Mouse (Mus musculus): Measurements from ENCODE around the gene Glrx5. TPM values are rescaled to one million over a fixed set of nuclear protein-coding genes. Genes with fewer than 3 reads are reported as not detected.

Glrx5 gene
- polyA plus RNA-seq, 1 experiment from 2014 or later = 215 TPM

DNA sequence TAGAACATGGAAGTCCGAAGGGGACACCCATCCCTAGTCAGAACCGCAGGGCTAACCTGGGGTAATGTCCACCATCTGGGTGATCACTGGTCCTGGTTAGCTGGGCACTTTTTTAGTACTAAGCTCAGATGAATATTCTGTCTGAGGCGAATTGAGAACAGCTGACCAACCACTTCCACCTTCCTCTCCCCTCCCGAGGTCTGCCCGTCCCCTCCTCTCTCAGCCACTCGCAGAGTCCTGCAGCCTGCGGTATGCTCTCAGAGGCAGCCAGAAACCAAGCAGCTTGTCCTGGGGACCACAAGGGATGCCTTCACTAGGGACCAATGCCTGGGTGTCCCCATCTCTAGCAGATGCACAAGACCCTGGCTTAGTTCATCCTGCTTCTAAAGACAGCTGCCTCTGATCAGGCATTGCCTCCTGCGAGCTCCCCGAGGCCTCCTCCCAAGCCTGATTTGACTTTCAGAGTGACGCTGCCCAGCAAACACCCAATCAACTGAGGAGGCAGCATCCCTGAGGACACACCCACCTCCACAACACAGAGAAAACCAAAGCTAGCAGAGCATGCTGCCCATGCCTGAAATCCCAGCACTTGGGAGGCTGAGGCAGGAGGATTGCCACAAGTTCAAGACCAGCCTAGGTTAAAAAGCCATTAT is 34.7 kb upstream of the Glrx5 start:
- Histone ChIP-seq H3K36me3 (no peaks in the 10 kb centered on the region), H3K27me3 (ENCODE audit: low read depth, poor library complexity, severe bottlenecking) (peaks cover 12% of the 10 kb centered on the region), H3K9me3 (replicated peaks) (no peaks in the 10 kb centered on the region), H3K27ac (no peak overlapping the region), H3K4me1 (peaks cover 16% of the 10 kb centered on the region), H3K4me3 (no peak overlapping the region)
- DNase-seq (ENCODE audit: low spot score) = no peak
- 88% methylated on average over 10 of the region's 10 CpGs for WGBS

DNA sequence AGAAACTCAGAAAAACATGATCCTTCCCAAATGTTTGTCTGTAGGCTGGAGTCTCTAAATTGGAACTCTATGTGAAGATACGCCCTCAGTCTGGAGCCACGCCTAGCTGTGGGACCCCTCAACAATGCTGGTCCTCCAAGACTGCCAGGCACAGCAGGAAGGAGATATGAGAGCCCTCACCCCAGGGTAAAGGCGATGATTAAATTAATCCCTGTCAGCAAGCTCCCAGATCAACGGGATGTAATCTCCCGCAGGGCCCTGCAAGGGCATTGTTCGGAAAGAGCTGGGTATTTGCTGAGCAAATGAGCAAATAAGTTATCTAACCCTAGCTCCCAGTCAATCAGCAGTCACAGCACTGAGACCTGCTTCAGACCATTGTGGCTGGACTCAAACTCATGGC is 33.9 kb upstream of the Glrx5 start:
- DNase-seq (ENCODE audit: low spot score) = no peak
- Histone ChIP-seq H3K4me1 (peaks cover 24% of the 10 kb centered on the region), H3K27me3 (ENCODE audit: low read depth, poor library complexity, severe bottlenecking) (peaks cover 15% of the 10 kb centered on the region), H3K4me3 (no peak overlapping the region), H3K9me3 (replicated peaks) (no peaks in the 10 kb centered on the region), H3K27ac (no peak overlapping the region), H3K36me3 (no peaks in the 10 kb centered on the region)
- WGBS = 84% methylated on average over 6 of the region's 6 CpGs

DNA sequence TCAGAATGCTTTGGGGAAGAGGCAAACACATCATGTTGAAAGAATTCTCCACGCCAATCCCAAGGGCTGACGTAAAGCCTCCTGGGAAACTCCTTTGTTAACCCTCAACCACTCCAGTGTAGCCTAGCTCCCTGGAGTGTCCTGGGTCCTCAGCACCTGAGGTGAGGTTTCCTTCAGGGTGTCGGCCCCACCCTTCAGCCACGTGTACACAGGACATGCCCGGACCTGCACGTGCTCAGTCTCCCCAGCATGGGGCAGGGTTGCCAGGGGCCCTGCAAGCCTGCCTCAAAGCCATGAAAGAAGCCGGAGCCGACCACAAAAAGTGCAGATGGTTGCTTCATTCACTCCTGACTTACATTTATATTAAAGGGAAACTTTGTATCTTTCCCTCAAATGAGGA is 33.3 kb upstream of the Glrx5 start:
- DNase-seq (ENCODE audit: low spot score) = no peak
- peaks cover 27% of the 10 kb centered on the region for H3K4me1 ChIP-seq
- peaks cover 13% of the 10 kb centered on the region for H3K27me3 ChIP-seq (ENCODE audit: low read depth, poor library complexity, severe bottlenecking)
- WGBS = 71% methylated on average over 8 of the region's 8 CpGs
- no peak overlapping the region for H3K4me3 ChIP-seq
- no peaks in the 10 kb centered on the region for H3K36me3 ChIP-seq
- H3K9me3 ChIP-seq (replicated peaks) = no peaks in the 10 kb centered on the region
- H3K27ac ChIP-seq = no peak overlapping the region

DNA sequence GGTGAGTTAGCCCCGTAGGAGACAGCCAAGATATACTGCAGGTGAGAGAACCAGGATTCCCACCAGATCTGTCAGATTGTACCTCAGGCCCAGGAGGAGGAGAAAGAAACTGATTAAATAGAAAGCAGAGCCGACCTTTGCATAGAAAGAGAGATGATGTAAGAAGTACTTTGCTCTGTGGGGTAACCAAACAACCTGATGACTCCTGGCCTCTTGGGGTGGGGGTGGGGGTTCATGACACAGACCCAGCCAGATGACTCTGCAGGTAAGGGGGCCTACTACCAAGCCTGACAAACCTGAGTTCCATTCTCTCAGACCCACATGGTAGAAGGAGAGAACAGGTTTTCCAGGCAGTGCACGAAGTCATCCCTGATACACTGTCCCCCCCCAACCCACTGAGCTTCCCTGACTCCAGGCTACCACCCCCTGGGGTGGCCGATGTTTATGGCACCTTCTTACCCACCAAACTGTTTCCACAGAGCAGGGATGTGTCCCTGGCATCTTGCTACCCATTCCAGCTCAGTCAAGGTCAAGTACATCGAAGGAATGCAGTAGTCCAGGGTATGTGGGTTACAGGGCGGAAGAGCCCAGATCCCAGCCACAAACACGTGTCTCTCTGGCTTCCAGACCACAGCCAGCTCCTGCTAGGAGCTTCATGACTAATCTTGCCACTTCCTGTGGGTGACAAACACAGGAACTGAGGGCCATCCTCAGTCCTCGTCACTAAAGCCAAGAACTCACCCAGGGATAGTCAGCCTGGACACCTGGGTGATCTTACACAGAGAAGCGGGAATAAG is 31.8 kb upstream of the Glrx5 start:
- Histone ChIP-seq H3K9me3 (replicated peaks) (no peaks in the 10 kb centered on the region), H3K27me3 (ENCODE audit: low read depth, poor library complexity, severe bottlenecking) (peaks cover 13% of the 10 kb centered on the region; the same call in 1 of the 2 replicates), H3K4me3 (no peak overlapping the region), H3K4me1 (peaks cover 16% of the 10 kb centered on the region), H3K36me3 (no peaks in the 10 kb centered on the region), H3K27ac (no peak overlapping the region)
- no peak for DNase-seq (ENCODE audit: low spot score)
- 78% methylated on average over 9 of the region's 9 CpGs for WGBS

DNA sequence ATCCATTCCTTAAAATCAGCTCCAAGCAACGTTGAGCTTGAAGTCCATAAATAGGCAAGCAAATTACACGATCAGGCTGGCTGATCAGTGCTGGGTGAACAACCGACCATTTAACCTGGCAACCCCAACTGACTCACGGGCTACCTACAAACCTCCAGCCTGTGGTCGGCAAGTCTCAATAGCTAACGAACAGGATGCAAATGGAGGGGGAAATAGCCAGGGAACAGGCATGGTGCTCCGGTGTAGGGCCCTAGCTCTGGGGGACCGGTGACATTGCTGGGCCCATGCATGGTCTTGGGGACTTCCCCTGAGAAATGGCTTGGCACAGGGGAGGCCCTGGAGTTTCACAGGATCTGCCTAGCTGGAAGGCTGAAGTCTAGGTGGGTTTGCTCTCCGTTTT is 31.2 kb upstream of the Glrx5 start:
- peaks cover 15% of the 10 kb centered on the region; the same call in 1 of the 2 replicates for H3K27me3 ChIP-seq (ENCODE audit: low read depth, poor library complexity, severe bottlenecking)

DNA sequence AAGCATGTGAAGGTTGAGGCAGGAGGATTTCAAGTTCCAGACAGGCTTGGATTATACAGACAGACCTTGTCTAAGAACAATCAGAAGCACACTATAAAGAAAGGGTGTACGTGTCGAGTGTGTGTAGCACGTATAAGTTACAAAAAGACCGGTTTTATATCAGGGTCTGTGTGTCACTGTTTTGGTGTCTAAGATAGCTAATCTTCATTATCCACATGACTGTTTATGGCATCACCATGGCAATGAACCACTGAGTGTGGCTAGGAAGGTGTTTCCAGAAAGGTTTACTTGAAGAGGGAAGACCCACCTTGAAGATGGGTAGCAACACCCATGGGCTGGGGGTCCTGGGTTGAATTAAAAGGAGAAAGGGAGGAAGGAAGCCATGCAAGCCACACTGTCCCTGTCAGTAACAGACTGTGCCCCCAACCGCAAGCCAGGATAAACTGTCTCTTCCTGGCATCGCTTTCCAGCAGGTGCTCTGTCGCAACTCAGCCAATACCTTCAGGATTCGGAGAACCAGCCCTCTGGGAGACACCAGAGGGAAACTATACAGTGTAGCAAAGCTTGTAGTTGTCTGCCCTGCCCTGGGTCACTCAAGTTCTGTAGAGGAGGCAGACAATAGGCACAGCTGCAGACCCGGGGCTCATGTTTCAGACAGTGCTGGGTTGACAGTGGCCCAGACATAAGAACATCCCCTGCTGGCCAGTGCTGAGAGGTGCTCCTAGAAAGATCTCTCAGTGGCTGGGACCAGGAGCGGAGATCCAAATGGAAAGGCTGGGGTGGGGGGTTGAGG is 30.0 kb upstream of the Glrx5 start:
- no peak overlapping the region for H3K4me3 ChIP-seq
- H3K4me1 ChIP-seq = peaks cover 16% of the 10 kb centered on the region
- H3K27me3 ChIP-seq (ENCODE audit: low read depth, poor library complexity, severe bottlenecking) = peaks cover 27% of the 10 kb centered on the region
- no peak for DNase-seq (ENCODE audit: low spot score)
- H3K9me3 ChIP-seq (replicated peaks) = no peaks in the 10 kb centered on the region
- no peak overlapping the region for H3K27ac ChIP-seq
- 76% methylated on average over 10 of the region's 10 CpGs for WGBS
- H3K36me3 ChIP-seq = no peaks in the 10 kb centered on the region

More for the DNA sequence above, 31.2 kb upstream of the Glrx5 start:
- no peaks in the 10 kb centered on the region for H3K9me3 ChIP-seq (replicated peaks)
- H3K4me3 ChIP-seq = no peak overlapping the region
- peaks cover 16% of the 10 kb centered on the region for H3K4me1 ChIP-seq
- no peak overlapping the region for H3K27ac ChIP-seq
- no peak for DNase-seq (ENCODE audit: low spot score)
- WGBS = 88% methylated on average over 9 of the region's 9 CpGs
- no peaks in the 10 kb centered on the region for H3K36me3 ChIP-seq

DNA sequence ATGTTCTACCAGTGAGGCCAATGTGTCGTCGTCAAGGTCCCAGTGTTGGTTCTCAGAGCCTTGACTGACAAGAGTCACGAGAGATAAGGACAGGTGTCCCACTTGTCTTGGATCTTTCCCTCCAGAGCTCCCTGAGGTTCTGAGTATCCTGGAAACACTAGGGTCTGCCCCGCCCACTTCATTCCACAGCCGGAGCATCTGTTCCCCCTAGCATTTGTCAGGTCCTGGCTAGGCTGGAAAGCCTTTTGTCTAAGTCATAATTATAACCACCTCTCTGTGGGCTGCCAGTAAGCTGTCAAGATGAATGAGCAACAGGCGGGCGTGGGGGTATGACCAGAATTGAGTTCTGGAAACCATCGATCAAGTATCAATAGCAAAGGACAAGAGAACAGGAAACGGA is 29.3 kb upstream of the Glrx5 start:
- 55% methylated on average over 9 of the region's 9 CpGs for WGBS
- Histone ChIP-seq H3K27me3 (ENCODE audit: low read depth, poor library complexity, severe bottlenecking) (peaks cover 33% of the 10 kb centered on the region), H3K4me1 (peaks cover 16% of the 10 kb centered on the region), H3K27ac (no peak overlapping the region), H3K4me3 (no peak overlapping the region), H3K36me3 (no peaks in the 10 kb centered on the region), H3K9me3 (replicated peaks) (no peaks in the 10 kb centered on the region)
- DNase-seq (ENCODE audit: low spot score) = no peak

DNA sequence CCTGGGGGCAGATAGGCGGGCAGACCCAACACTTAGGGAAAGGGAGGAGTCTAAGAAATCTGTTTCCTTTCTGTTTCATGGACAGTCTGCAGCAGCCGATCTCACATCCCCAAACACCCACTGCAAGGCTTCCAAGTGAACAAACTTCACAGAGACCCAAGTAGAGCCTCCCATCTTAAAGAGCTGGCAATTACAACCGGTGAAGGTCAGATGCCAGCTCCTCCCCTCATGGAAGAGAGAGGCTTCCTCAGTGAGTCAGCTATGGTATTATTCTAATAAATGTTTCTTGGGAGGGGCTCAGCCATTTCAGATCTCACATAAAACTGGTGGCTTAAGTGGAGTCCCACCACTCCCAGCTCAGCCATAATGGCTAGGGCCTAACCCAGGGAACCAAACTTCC is 28.8 kb upstream of the Glrx5 start:
- 65% methylated on average over 3 of the region's 3 CpGs for WGBS
- H3K9me3 ChIP-seq (replicated peaks) = no peaks in the 10 kb centered on the region
- H3K4me3 ChIP-seq = no peak overlapping the region
- H3K4me1 ChIP-seq = peaks cover 22% of the 10 kb centered on the region
- H3K36me3 ChIP-seq = no peaks in the 10 kb centered on the region
- DNase-seq (ENCODE audit: low spot score) = no peak
- H3K27me3 ChIP-seq (ENCODE audit: low read depth, poor library complexity, severe bottlenecking) = peaks cover 38% of the 10 kb centered on the region
- no peak overlapping the region for H3K27ac ChIP-seq

DNA sequence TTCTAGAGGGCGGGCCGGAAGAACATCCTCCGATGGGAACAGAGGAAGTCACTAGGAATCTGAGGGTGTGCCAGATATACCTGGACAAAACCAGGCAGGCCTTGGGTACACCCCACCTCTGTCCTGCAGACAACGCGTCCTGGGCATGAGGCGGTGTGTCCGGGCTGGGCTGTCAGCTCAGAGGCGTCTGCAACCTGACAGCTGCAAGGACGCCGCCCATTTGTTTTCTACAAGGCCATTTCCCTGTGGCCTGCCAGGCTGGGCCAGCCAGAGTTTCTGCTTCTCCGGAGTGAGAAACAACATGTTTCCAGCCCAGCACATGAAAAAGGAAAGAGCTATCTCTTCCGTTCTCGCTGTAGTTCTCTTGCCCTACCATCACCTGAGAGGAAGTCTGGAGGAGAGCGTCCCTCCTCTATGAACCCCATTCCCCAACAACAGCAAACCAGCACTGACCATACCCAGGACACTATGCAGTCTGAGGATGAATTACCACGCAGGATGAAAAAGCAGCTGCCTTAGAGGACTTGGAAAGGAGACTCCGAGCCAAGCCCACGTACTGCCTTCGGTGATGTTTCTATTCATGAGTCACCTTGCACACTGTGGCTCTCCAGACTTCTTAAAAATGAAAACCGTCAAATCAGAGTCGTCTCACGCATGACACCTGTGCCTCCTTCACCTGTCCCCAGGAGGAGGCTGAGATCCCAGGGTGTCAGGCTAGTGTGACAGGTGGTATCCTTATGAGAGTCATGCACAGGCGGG is 27.4 kb upstream of the Glrx5 start:
- Histone ChIP-seq H3K27me3 (ENCODE audit: low read depth, poor library complexity, severe bottlenecking) (peaks cover 53% of the 10 kb centered on the region), H3K4me3 (no peak overlapping the region), H3K4me1 (peaks cover 36% of the 10 kb centered on the region), H3K36me3 (no peaks in the 10 kb centered on the region), H3K9me3 (replicated peaks) (no peaks in the 10 kb centered on the region), H3K27ac (no peak overlapping the region)
- DNase-seq (ENCODE audit: low spot score) = no peak
- 80% methylated on average over 22 of the region's 22 CpGs for WGBS

DNA sequence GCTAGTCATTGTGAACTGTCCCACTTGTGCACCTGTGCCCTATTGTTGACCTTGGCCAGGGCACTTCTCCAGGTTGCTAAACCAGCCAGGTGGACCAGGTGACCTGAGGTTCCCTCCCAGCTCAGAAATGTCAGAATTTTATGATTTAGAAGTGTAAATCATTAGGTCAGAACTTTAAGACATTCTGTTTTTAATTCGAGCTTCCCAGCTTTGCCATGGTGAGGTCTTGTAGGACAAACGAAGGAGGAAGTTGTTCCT is 26.8 kb upstream of the Glrx5 start:
- WGBS = 76% methylated on average over 2 of the region's 2 CpGs
- H3K27ac ChIP-seq = no peak overlapping the region
- no peak overlapping the region for H3K4me3 ChIP-seq
- H3K9me3 ChIP-seq (replicated peaks) = no peaks in the 10 kb centered on the region
- peaks cover 39% of the 10 kb centered on the region for H3K4me1 ChIP-seq
- no peaks in the 10 kb centered on the region for H3K36me3 ChIP-seq
- H3K27me3 ChIP-seq (ENCODE audit: low read depth, poor library complexity, severe bottlenecking) = peaks cover 58% of the 10 kb centered on the region
- DNase-seq (ENCODE audit: low spot score) = no peak

DNA sequence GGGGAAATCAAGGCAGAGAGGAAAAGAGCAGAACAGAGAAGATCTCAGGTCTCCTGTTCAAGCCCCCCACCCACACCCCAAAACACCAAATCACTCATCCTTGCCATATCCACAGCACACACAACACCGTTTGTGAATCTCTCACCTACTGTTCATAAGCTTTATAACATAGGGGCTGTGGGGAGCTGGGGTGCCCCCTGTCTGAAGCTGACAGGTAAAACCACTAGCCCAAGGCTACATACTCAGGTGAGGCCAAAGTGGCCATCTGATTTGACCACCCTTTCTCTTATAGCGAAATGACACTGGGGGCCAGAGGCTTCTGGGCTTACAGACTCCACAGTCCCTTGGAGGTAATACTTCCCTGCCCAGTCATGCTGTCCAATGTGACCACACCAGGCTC is 24.3 kb upstream of the Glrx5 start:
- Histone ChIP-seq H3K27me3 (ENCODE audit: low read depth, poor library complexity, severe bottlenecking) (peaks cover 71% of the 10 kb centered on the region), H3K27ac (no peak overlapping the region; the same call in 1 of the 2 replicates), H3K4me1 (peaks cover 33% of the 10 kb centered on the region), H3K9me3 (replicated peaks) (no peaks in the 10 kb centered on the region), H3K36me3 (no peaks in the 10 kb centered on the region), H3K4me3 (no peak overlapping the region)
- WGBS = 54% methylated on average over 2 of the region's 2 CpGs
- no peak for DNase-seq (ENCODE audit: low spot score)

DNA sequence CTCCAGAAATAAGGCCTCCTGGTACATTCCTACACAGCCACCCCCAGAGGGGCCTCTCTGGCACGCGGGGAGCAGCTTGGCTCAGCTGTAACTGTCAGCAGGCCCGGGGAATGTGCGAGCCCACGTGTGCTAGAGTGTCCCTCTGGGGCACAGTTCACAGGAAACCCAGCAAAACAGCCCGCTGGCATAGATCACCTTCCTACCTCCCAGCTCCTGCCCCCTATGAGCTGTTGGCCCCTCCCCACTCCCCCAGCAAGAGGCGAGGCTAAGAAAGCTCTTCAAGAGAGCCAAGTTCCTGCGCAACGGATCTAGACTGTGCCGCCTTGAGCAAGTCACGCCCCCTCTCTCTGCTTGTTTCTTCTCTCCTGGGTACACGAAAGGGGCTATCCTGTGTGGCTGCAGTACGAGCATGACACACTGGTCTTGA is 23.7 kb upstream of the Glrx5 start:
- peak overlapping the region; percentile 80 for H3K4me3 ChIP-seq
- H3K9me3 ChIP-seq (replicated peaks) = no peaks in the 10 kb centered on the region
- 3% methylated on average over 13 of the region's 13 CpGs for WGBS
- H3K36me3 ChIP-seq = no peaks in the 10 kb centered on the region
- H3K27me3 ChIP-seq (ENCODE audit: low read depth, poor library complexity, severe bottlenecking) = peaks cover 71% of the 10 kb centered on the region
- H3K27ac ChIP-seq = peak overlapping the region; percentile 46; the same call in 1 of the 2 replicates
- no peak for DNase-seq (ENCODE audit: low spot score)
- peaks cover 33% of the 10 kb centered on the region for H3K4me1 ChIP-seq
